Mouse (Mus musculus): ENCODE data around the gene Tspan15. TPM values are rescaled to one million over a fixed set of nuclear protein-coding genes. Genes with fewer than 3 reads are reported as not detected.
A peak's percentile ranks its signal among the peaks of the same experiment; 100 is the strongest.

Tspan15 gene
- polyA plus RNA-seq, 1 experiment, result 10.4 TPM

DNA sequence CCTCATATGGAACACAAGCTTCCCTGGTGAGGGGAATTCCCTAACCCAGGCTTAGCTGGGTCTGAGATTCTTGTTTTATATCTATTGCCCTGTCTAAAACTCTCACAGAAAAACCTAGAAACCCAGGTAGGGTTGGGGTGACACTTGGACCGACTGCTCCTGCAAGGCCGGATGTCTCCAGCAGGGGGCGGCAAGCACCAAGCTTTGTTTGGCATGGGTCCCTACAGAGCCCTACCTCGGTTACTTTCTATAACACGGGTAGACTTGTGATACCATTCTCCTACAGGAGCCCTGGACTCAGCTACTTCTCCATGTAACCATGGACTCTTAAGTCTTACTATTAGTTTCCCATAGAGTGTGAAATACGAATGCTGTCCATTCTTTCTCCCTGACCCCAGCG, 44.2 kb downstream of the Tspan15 start:
- no peak overlapping the region for H3K9ac ChIP-seq (ENCODE audit: low read depth, poor library complexity, severe bottlenecking)
- TF ChIP-seq CTCF (IDR thresholded peaks at IDR 0.05; ENCODE audit: low read depth, low read length), result peak; percentile 85
- no peak for TF ChIP-seq POLR2A (IDR thresholded peaks at IDR 0.05; ENCODE audit: insufficient read depth, low read length)
- H3K36me3 ChIP-seq (ENCODE audit: control insufficient read depth, insufficient read depth, low read length, poor library complexity, severe bottlenecking), result no peaks in the 10 kb centered on the region
- no peaks in the 10 kb centered on the region for H3K9me3 ChIP-seq (replicated peaks; ENCODE audit: control insufficient read depth, insufficient read depth, low read length, poor library complexity, severe bottlenecking)
- H3K27ac ChIP-seq (ENCODE audit: insufficient read depth, low read length), result no peak overlapping the region
- H3K4me1 ChIP-seq (ENCODE audit: control insufficient read depth, insufficient read depth, low read length), result no peaks in the 10 kb centered on the region
- no peak overlapping the region for H3K4me3 ChIP-seq (ENCODE audit: low read depth, low read length)
- no peaks in the 10 kb centered on the region for H3K27me3 ChIP-seq (ENCODE audit: control insufficient read depth, insufficient read depth, low read length, poor library complexity, severe bottlenecking)

DNA sequence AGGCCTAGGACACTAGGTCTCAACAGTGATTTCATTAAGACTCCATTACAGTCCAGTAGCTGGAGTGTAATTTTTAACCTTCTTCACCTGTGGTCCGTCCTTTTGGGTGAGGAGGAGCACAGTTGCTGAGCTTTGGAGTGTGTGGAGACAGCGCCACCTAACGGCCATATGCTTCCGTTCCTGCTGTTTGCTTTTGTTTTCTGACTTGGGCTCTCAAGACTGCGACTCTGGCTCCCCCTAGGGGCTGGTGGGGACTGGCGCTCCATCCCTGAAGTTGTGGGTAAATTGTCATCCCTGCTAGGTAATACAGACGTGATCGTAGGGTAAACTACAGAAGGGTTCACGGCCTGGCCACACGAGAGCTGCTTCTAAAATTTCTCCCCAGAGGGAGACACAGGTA, 48.0 kb downstream of the Tspan15 start:
- H3K4me1 ChIP-seq (ENCODE audit: control insufficient read depth, insufficient read depth, low read length), result peaks cover 1% of the 10 kb centered on the region
- no peaks in the 10 kb centered on the region for H3K9me3 ChIP-seq (replicated peaks; ENCODE audit: control insufficient read depth, insufficient read depth, low read length, poor library complexity, severe bottlenecking)
- no peaks in the 10 kb centered on the region for H3K36me3 ChIP-seq (ENCODE audit: control insufficient read depth, insufficient read depth, low read length, poor library complexity, severe bottlenecking)
- H3K9ac ChIP-seq (ENCODE audit: low read depth, poor library complexity, severe bottlenecking), result no peak overlapping the region
- no peak overlapping the region for H3K4me3 ChIP-seq (ENCODE audit: low read depth, low read length)
- H3K27ac ChIP-seq (ENCODE audit: insufficient read depth, low read length), result no peak overlapping the region
- H3K27me3 ChIP-seq (ENCODE audit: control insufficient read depth, insufficient read depth, low read length, poor library complexity, severe bottlenecking), result no peaks in the 10 kb centered on the region
- TF ChIP-seq CTCF (IDR thresholded peaks at IDR 0.05; ENCODE audit: low read depth, low read length) (peak; percentile 100), EP300 (IDR thresholded peaks at IDR 0.05; ENCODE audit: insufficient read depth, low read depth, low read length) (peak; percentile 59; the same call in 1 of the 2 replicates), POLR2A (IDR thresholded peaks at IDR 0.05; ENCODE audit: insufficient read depth, low read length) (no peak)

DNA sequence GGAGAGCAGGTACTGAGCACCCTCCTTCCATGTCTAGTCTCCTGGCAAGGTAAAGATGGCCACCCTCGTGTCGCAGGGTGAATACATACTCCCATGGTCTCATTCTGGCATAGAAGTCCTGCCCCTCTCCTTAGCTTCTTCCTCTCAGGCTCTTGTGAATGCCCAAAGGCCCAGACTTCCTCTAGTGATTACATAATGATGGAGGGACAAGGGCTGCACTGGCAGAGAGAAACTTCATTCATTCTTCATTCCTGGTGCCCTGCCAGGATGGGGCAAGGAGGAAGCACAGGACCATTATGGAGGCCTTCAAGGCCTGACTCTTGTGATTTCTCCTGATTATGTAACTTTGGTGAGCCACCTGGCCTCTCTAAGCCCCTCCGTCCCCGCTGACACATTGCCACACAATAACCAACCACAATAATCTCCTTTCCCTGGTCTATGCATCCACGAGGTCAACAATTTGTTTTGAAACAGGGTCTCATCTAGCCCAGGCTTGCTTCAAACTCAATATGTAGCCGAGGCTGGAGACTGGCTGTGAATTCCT, 48.5 kb downstream of the Tspan15 start:
- Histone ChIP-seq H3K36me3 (ENCODE audit: control insufficient read depth, insufficient read depth, low read length, poor library complexity, severe bottlenecking) (no peaks in the 10 kb centered on the region), H3K27me3 (ENCODE audit: control insufficient read depth, insufficient read depth, low read length, poor library complexity, severe bottlenecking) (no peaks in the 10 kb centered on the region), H3K9me3 (replicated peaks; ENCODE audit: control insufficient read depth, insufficient read depth, low read length, poor library complexity, severe bottlenecking) (no peaks in the 10 kb centered on the region), H3K4me3 (ENCODE audit: low read depth, low read length) (no peak overlapping the region), H3K4me1 (ENCODE audit: control insufficient read depth, insufficient read depth, low read length) (peaks cover 1% of the 10 kb centered on the region), H3K9ac (ENCODE audit: low read depth, poor library complexity, severe bottlenecking) (no peak overlapping the region), H3K27ac (ENCODE audit: insufficient read depth, low read length) (no peak overlapping the region)
- no peak for TF ChIP-seq CTCF (IDR thresholded peaks at IDR 0.05; ENCODE audit: low read depth, low read length)
- no peak for TF ChIP-seq POLR2A (IDR thresholded peaks at IDR 0.05; ENCODE audit: insufficient read depth, low read length)
- TF ChIP-seq EP300 (IDR thresholded peaks at IDR 0.05; ENCODE audit: insufficient read depth, low read depth, low read length), result no peak

DNA sequence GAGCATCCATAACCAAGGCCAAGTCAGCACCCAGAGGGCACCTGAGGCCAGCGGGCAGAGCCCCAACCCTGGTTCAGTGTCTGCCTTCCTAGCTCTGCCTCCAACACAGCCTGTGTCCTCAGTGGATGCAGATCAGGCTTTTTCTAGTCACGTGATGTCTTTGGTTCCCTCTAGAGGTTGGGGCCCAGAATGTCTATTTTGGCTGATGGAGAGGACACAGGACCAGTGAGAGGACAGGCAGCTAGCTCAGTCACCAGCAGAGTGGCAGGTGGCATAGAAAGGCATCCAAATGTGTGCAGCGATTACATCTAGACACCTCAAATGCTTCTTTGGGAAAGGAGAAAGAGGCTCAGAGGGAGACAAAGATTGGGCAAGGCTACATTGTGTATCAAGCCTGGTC, 49.4 kb downstream of the Tspan15 start:
- no peak overlapping the region for H3K9ac ChIP-seq (ENCODE audit: low read depth, poor library complexity, severe bottlenecking)
- H3K4me3 ChIP-seq (ENCODE audit: low read depth, low read length), result no peak overlapping the region
- H3K36me3 ChIP-seq (ENCODE audit: control insufficient read depth, insufficient read depth, low read length, poor library complexity, severe bottlenecking), result no peaks in the 10 kb centered on the region
- no peaks in the 10 kb centered on the region for H3K27me3 ChIP-seq (ENCODE audit: control insufficient read depth, insufficient read depth, low read length, poor library complexity, severe bottlenecking)
- H3K4me1 ChIP-seq (ENCODE audit: control insufficient read depth, insufficient read depth, low read length), result peaks cover 1% of the 10 kb centered on the region
- no peak overlapping the region for H3K27ac ChIP-seq (ENCODE audit: insufficient read depth, low read length)
- no peak for TF ChIP-seq EP300 (IDR thresholded peaks at IDR 0.05; ENCODE audit: insufficient read depth, low read depth, low read length)
- TF ChIP-seq POLR2A (IDR thresholded peaks at IDR 0.05; ENCODE audit: insufficient read depth, low read length), result no peak
- no peak for TF ChIP-seq CTCF (IDR thresholded peaks at IDR 0.05; ENCODE audit: low read depth, low read length)
- H3K9me3 ChIP-seq (replicated peaks; ENCODE audit: control insufficient read depth, insufficient read depth, low read length, poor library complexity, severe bottlenecking), result no peaks in the 10 kb centered on the region

DNA sequence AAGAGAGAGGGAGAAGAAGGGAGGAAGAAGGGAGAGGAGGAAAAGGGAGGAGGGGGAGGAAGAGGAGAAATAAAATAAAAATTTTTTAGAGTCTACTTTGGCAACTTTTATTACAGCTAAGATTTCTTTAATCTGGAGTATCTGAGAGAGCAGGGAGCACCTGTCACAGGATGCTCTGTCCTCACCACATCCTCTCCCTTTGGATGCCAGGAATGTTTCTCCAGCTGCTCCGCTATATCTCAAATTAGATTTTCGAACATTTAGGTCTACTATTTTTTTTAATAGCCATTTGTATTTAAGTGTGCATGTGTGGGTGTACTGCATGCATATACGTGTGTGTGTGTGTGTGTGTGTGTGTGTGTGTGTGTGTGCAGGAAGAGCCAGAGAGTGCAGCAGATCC, 51.1 kb downstream of the Tspan15 start:
- TF ChIP-seq EP300 (IDR thresholded peaks at IDR 0.05; ENCODE audit: insufficient read depth, low read depth, low read length) (no peak), CTCF (IDR thresholded peaks at IDR 0.05; ENCODE audit: low read depth, low read length) (no peak), POLR2A (IDR thresholded peaks at IDR 0.05; ENCODE audit: insufficient read depth, low read length) (no peak)

DNA sequence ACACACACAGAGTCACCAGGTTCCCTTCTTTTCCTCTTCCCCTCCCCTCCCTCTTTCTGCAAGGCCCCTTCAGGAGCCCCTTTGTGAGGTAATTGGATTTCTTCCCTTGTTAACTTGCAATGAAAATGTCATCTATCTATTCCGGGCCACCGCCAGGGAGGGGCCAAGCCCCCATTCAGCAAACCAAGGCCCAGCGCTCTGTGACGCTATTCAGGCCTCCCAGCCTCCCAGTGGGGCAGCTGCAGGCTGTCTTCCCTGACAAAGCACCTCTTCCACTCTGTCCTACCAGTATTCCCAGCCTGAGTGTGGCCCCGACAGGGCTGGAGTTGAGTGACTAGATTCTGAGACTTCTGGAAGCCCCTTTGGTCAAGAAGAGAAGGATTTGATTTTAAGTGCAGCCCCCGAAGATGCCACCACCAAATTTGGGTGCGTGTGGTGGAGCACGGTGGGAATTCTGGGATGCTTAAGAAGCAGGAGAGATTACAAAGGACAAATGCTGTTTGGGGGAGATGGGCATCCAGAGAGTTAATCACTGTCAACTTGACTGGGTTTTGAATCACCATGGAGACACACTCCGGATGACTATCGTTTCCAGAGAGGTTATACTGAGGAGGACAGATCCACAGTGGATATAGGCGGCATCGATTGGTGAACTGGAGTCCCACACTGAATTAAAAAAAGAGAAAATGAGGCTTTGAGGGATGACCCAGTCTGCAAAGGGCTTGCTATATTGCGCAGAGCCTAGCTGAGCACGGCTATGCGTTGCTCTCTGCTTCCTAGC, 56.3 kb downstream of the Tspan15 start:
- no peak overlapping the region for H3K9ac ChIP-seq (ENCODE audit: low read depth, poor library complexity, severe bottlenecking)
- TF ChIP-seq POLR2A (IDR thresholded peaks at IDR 0.05; ENCODE audit: insufficient read depth, low read length) (no peak), EP300 (IDR thresholded peaks at IDR 0.05; ENCODE audit: insufficient read depth, low read depth, low read length) (no peak), CTCF (IDR thresholded peaks at IDR 0.05; ENCODE audit: low read depth, low read length) (no peak)
- peaks cover 1% of the 10 kb centered on the region for H3K4me1 ChIP-seq (ENCODE audit: control insufficient read depth, insufficient read depth, low read length)
- no peaks in the 10 kb centered on the region for H3K27me3 ChIP-seq (ENCODE audit: control insufficient read depth, insufficient read depth, low read length, poor library complexity, severe bottlenecking)
- peaks cover 5% of the 10 kb centered on the region; the same call in 1 of the 2 replicates for H3K9me3 ChIP-seq (replicated peaks; ENCODE audit: control insufficient read depth, insufficient read depth, low read length, poor library complexity, severe bottlenecking)
- no peak overlapping the region for H3K4me3 ChIP-seq (ENCODE audit: low read depth, low read length)
- no peaks in the 10 kb centered on the region for H3K36me3 ChIP-seq (ENCODE audit: control insufficient read depth, insufficient read depth, low read length, poor library complexity, severe bottlenecking)
- no peak overlapping the region for H3K27ac ChIP-seq (ENCODE audit: insufficient read depth, low read length)

More for the DNA sequence above, 51.1 kb downstream of the Tspan15 start:
- H3K4me3 ChIP-seq (ENCODE audit: low read depth, low read length), result no peak overlapping the region
- no peak overlapping the region for H3K9ac ChIP-seq (ENCODE audit: low read depth, poor library complexity, severe bottlenecking)
- peaks cover 1% of the 10 kb centered on the region for H3K4me1 ChIP-seq (ENCODE audit: control insufficient read depth, insufficient read depth, low read length)
- H3K9me3 ChIP-seq (replicated peaks; ENCODE audit: control insufficient read depth, insufficient read depth, low read length, poor library complexity, severe bottlenecking), result peaks cover 5% of the 10 kb centered on the region; the same call in 1 of the 2 replicates
- no peaks in the 10 kb centered on the region for H3K27me3 ChIP-seq (ENCODE audit: control insufficient read depth, insufficient read depth, low read length, poor library complexity, severe bottlenecking)
- no peaks in the 10 kb centered on the region for H3K36me3 ChIP-seq (ENCODE audit: control insufficient read depth, insufficient read depth, low read length, poor library complexity, severe bottlenecking)
- no peak overlapping the region for H3K27ac ChIP-seq (ENCODE audit: insufficient read depth, low read length)
